Mouse (Mus musculus) liver, adult 2 months (tissue): ENCODE results near the gene Vmn1r1. TPM values are rescaled to one million over a fixed set of nuclear protein-coding genes. Genes with fewer than 3 reads are reported as not detected.
"Not testable (repeated sequence)": the region's sequence is repeated elsewhere in the genome, so short reads cannot be mapped to it uniquely, and the experiment has no call there.

Experiments used
- DNase-seq: peaks from one replicate; pipeline ENCODE4 v3.0.0-alpha.2; 2011; ENCODE audit warnings: low read depth, low spot score; ENCODE audit errors: extremely low read depth
- H3K27ac ChIP-seq: fragments of 200-500 bp; replicated peaks from 2 replicates; pipeline ENCODE4 v1.5.1; 2012; ENCODE audit warnings: low read depth, mild to moderate bottlenecking, control low read depth, inconsistent platforms, low read length; ENCODE audit not compliant: insufficient read depth
- H3K27me3 ChIP-seq: fragments of 200-500 bp; 2 replicates; pipeline ENCODE4 v1.6.1; 2012; ENCODE audit warnings: mild to moderate bottlenecking, moderate library complexity, low read length, inconsistent platforms; ENCODE audit not compliant: control insufficient read depth, insufficient read depth
- H3K36me3 ChIP-seq: fragments of 200-500 bp; 2 replicates; pipeline ENCODE4 v1.6.1; 2012; ENCODE audit warnings: low read length, inconsistent platforms; ENCODE audit not compliant: control insufficient read depth, insufficient read depth
- H3K4me1 ChIP-seq: fragments of 200-500 bp; 2 replicates; pipeline ENCODE4 v1.6.1; 2011; ENCODE audit warnings: low read length; ENCODE audit not compliant: control insufficient read depth, insufficient read depth
- H3K4me3 ChIP-seq: fragments of 200-500 bp; 2 replicates; pipeline ENCODE4 v1.5.1; 2011; ENCODE audit warnings: low read depth, mild to moderate bottlenecking, control low read depth, low read length, moderate library complexity; ENCODE audit not compliant: insufficient read depth
- H3K79me2 ChIP-seq: fragments of 200-500 bp; 2 replicates; pipeline ENCODE4 v1.6.1; 2012; ENCODE audit warnings: inconsistent platforms, mild to moderate bottlenecking, low read length, moderate library complexity; ENCODE audit not compliant: control insufficient read depth, insufficient read depth
- H3K9ac ChIP-seq: fragments of 200-500 bp; 2 replicates; pipeline ENCODE4 v1.6.1; 2012; ENCODE audit warnings: low read depth, mild to moderate bottlenecking, control low read depth, inconsistent platforms, low read length
- CTCF ChIP-seq: fragments of 200-500 bp; IDR thresholded peaks from 2 replicates; pipeline ENCODE4 v1.5.1; 2011; ENCODE audit warnings: low read depth, low read length, control low read depth
- POLR2A ChIP-seq: fragments of 200-500 bp; IDR thresholded peaks from 2 replicates; pipeline ENCODE4 v1.6.1; 2011; ENCODE audit warnings: low read length, control low read depth; ENCODE audit not compliant: insufficient read depth; ENCODE audit errors: extremely low read depth
- WGBS: fragments of 180-500 bp; shearing (Covaris S2); methylation state at CpG from one replicate; pipeline ENCODE4 v1.1.7; 2018; 5-methylcytosine and 5-hydroxymethylcytosine counted together
- polyA plus RNA-seq: library from polyadenylated mRNA; depleted of rRNA; stranded (reverse); fragments of >200 nt; gene quantifications from 2 replicates; pipeline ENCODE4 v1.2.3, GENCODE M21; 2012
- total RNA-seq: library from RNA; depleted of rRNA; stranded (reverse); fragments of >200 nt; gene quantifications from 2 replicates; pipeline ENCODE4 v1.2.3, GENCODE M21; 2014

Gene Vmn1r1
- total and polyA plus RNA-seq, 2 experiments, result not detected

DNA sequence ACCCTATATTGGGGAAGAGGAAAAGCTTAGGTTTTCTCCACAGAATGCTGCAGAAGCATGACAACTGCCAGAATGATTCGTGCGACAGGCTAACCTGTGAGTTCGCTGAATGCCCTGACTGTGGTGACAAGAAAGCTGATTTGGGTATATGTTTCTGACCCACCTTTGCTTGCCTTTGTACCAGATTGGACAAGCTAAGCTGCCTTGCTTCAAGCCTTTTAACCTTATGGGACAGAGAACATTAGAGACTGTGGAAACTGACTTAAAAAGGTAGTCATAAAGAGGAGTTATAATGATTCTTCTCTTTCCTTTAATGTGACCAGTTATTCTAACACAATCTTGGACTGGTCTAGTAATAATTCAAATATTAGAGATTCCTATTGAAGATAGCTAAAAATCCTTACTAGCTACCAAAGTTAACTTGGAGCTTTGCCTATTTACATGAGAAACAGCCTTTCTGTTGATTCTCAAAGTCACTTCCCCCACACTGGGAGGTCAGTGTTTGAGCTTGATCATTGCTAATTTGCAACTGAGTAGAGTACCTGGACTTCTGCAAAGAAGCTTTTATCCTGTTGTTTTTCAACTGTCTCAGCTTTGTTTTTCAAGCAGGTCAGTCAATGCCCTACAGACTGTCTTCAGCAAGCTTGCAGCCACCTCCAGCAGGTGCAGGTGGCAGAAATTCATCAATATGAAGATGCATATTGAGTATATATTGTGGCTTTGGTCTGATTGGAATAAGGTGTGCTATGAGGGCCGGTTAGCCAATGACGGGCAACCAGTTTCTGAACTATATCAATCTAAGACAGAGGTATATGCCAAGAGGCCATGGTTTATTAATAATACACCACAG is 17.4 kb upstream of the Vmn1r1 start:
- no peaks in the 10 kb centered on the region for H3K4me1 ChIP-seq
- H3K4me3 ChIP-seq, result no peak overlapping the region
- no peaks in the 10 kb centered on the region for H3K36me3 ChIP-seq
- no peak overlapping the region for H3K9ac ChIP-seq
- no peaks in the 10 kb centered on the region for H3K27me3 ChIP-seq
- 87% methylated on average over 5 of the region's 5 CpGs for WGBS
- no peaks in the 10 kb centered on the region for H3K79me2 ChIP-seq
- H3K27ac ChIP-seq, result no peak overlapping the region
- no peak for TF ChIP-seq POLR2A
- no peak for TF ChIP-seq CTCF
- no peak for DNase-seq

DNA sequence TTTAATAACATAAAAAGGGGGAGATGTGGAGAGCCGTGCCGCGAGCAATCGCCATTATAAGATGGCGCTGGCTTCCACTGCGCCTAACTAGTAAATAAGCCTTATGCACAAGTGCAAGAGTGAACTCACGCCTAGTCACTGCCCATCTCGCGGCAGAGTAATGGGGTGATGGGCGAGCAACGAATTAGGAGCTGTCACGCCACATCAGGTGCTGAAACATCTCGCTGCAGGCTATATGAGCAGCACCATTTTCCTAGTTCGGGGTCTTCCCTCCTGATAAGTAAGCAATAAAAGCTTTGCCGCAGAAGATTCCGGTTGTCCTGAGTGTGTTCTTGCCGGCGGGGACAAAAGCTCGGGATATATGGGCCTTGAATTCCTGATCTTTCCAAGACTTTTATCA is 12.7 kb upstream of the Vmn1r1 start:
- H3K9ac ChIP-seq, DNase-seq, H3K4me3 ChIP-seq, H3K36me3 ChIP-seq, H3K79me2 ChIP-seq, H3K27me3 ChIP-seq, H3K27ac ChIP-seq, H3K4me1 ChIP-seq: not testable (repeated sequence)
- 96% methylated on average over 19 of the region's 19 CpGs for WGBS

DNA sequence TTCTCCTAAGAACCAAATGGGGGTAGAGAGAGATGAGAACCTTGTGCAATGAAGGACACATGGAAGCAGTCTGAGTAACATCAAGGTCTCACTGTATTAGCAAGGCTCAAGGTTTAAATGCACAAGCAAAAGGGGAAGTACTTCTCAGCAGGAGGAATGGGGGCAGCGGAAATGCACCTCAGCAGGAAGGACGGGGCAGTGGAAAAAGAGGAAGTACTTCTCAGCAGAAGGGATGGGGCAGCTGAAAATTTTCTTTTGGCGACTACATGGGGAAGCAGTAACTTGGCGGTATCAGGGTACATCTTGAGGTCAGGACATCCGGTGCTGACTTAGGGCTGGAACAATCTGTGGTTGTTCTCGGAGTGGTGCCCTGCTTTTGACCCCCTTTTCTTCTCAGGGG is 5.9 kb upstream of the Vmn1r1 start:
- not testable (repeated sequence) for H3K36me3 ChIP-seq, H3K79me2 ChIP-seq, H3K27me3 ChIP-seq, H3K4me1 ChIP-seq, H3K27ac ChIP-seq, DNase-seq, H3K9ac ChIP-seq, H3K4me3 ChIP-seq
- 93% methylated on average over 6 of the region's 6 CpGs for WGBS

DNA sequence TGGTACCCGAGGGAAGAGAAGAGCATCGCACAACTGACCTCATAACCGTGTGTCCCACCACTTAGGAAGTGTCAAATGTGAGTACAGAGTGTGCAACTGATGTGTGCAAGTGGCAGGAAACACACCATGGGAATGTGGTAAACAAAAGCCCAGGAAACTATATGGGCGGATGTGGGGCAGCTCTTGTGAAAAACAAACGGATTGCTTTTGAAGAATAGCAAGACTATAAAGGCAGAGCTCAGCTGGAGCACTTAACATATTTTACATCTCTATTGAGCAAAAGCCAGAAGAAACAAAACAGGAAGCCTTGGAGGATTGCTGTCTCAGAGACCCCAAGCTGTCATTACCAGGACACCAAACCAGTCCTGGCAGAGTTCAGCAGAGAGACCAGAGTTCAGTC is 1.3 kb downstream of the Vmn1r1 start:
- no peak for DNase-seq
- Histone ChIP-seq H3K27me3 (no peaks in the 10 kb centered on the region), H3K9ac (no peak overlapping the region), H3K36me3 (no peaks in the 10 kb centered on the region), H3K4me1 (no peaks in the 10 kb centered on the region), H3K79me2 (no peaks in the 10 kb centered on the region), H3K27ac (no peak overlapping the region), H3K4me3 (no peak overlapping the region)
- WGBS, result 60% methylated on average over 5 of the region's 5 CpGs
- TF ChIP-seq CTCF, result no peak
- TF ChIP-seq POLR2A, result no peak

DNA sequence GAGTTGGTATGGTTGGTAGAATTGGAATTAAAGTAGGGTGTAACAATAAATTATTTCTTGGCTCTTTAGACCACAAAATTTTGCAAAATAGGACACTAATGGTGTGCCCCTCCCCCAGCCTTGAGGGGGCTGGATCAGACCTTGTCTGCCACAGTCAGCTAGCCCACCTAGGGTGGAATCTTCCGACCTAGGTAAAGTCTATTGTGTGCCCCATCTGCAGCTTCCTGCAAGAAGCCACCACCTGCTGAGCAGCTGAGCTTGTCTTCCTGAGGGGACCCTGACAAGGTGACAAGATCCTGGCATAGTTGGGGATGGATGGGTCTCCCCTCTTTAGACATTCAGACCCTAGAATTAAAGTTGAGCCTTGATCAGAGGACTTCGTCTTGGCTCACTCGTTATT is 4.7 kb downstream of the Vmn1r1 start:
- Histone ChIP-seq H3K36me3 (no peaks in the 10 kb centered on the region), H3K9ac (no peak overlapping the region), H3K27ac (no peak overlapping the region), H3K4me3 (no peak overlapping the region), H3K4me1 (no peaks in the 10 kb centered on the region), H3K27me3 (no peaks in the 10 kb centered on the region), H3K79me2 (no peaks in the 10 kb centered on the region)
- 90% methylated on average over 3 of the region's 3 CpGs for WGBS
- no peak for DNase-seq
- no peak for TF ChIP-seq POLR2A
- no peak for TF ChIP-seq CTCF

DNA sequence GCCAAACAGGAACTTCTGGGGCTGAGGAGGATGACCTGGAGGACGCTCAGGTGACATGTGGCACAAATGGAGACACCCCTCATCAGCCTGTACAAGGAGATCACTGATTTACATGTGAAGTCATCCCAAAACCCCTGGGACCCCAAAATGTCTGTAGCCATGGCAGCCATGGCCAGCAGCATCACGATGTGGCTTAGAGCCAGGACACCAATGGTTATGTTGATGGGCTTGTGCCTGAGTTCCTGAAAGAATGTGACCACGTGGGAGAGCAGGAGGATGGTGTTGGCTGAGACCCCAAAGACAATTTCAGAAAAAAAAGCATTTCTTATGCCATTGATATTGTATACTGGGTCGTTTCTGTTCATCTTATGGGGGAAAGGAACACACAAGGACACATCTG is 6.6 kb downstream of the Vmn1r1 start:
- no peak for DNase-seq
- Histone ChIP-seq H3K27ac (no peak overlapping the region), H3K79me2 (no peaks in the 10 kb centered on the region), H3K4me1 (no peaks in the 10 kb centered on the region), H3K36me3 (no peaks in the 10 kb centered on the region), H3K4me3 (no peak overlapping the region), H3K27me3 (no peaks in the 10 kb centered on the region), H3K9ac (no peak overlapping the region)
- TF ChIP-seq POLR2A, result no peak
- no peak for TF ChIP-seq CTCF
- 80% methylated on average over 4 of the region's 4 CpGs for WGBS
